Mouse (Mus musculus): ENCODE results near the gene Kcnj14.

DNA sequence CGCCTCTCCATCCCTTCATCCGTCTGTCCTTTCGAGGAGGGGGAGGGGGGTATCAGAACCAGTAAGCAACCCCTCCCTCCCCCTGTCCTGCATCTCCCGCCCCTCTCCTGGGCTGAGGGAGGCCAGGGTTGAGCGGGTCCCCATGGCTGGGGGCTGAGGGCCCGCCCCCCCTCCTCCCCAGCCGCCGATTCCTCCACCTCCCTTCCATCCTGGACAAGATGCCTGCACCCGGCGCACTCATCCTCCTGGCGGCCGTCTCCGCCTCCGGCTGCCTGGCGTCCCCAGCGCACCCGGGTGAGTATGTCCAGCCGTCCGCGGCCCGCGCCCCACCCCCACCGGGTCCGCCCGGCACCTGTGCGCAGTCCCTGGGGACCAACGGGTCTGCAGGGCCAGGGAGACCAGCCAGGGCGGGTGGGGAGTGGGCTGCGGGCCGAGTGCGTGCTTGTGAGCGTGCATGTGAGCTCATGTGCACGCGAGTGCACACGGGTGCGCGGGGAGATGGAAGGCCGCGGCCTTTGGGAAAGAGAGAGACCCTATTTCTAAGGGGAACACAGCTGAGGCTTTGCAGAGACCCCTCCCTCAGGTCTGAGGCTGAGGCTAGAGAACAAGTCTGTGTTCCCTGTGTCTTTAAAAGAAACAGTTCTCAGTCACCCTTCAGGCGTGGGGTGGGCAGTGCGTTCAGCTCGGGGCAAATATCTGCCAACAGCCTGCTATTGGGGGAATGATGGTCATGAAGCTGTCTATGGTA, 39.0 kb downstream of the Kcnj14 start:
- no peak for TF ChIP-seq MYC (IDR thresholded peaks at IDR 0.05; ENCODE audit: low read depth, low read length)
- TF ChIP-seq NELFE (IDR thresholded peaks at IDR 0.05; ENCODE audit: low read depth, low read length) = no peak
